Mouse (Mus musculus) spleen, postnatal 14 days (tissue): ENCODE data around the gene C530008M17Rik.

Experiments used
- DNase-seq, 2 experiments: peaks; one replicate each; pipeline ENCODE4 v3.0.0; 2021 to 2022; ENCODE audit warnings: low spot score in 2 of 2

Gene C530008M17Rik

GRCm38 (mm10) chr5:76656212-76656611 lies at the start of gene C530008M17Rik:
TSS of gene C530008M17Rik (plus strand) at chr5:76656512.
- DNase-seq: no peak

DNA sequence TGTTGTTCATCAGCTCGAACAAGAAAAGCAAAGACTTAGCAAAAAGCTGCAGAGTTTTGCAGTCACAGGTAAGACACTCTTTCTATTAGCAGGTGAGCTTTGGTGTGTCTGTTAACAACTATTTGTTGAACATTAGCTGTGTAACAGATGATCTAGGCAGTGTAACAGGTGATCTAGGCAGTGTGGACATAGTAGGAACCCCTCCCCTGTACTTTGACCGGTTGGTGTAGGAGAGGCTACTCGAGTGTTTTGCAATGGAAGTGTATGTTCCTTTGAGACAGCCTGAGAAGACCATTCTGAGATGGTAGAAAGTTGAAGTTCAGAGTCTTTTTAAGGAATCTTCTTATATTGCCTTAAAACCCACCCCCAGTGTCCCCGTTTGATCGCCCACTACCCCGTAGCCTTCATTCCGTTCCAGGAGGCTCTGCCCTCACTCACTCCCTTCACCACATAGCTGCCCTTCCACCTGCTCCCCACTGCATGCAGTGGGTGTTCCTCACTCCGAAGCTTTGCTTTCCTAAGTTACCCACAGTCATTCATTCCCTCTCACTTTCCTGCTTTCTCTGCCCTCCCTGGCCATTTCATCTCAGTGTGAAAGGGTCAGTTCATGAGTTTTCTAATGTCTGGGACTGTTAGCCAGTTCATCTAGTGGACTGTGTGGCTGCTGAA lies 46.5 kb upstream of the C530008M17Rik start:
- DNase-seq: no peak

- no peak for DNase-seq
Observed at GRCm38 (mm10) chr5:76612867-76613499, 43.3 kb upstream of the C530008M17Rik start.

GRCm38 (mm10) chr5:76615276-76615675 lies 41.0 kb upstream of the C530008M17Rik start:
- DNase-seq: no peak

DNA sequence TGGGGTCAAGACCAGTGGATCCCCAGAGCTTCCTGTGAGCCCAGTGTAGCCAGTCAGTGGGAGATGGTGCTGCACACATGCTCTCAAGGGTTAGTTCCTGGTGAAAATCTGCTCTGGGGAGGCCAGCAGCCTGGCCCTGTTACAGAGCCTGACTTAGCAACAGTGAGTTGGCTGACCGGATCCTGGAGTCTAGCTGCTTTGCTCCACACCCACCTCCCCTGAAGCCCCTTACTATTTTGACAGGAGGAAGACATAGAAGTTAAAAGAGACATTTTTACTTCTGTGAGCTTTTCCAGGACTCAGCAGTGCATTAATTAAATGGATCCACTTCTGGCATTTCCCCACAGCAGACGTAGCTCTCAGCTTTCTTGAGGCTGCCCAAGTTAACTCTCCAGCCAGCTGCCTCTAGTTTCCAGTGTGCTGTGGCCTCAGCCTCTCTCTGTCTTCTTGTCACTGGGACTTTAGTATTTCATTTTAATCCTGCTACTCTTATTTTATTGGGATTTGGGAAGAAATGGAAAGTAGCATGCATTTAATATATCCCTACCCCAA lies 40.0 kb upstream of the C530008M17Rik start:
- DNase-seq: no peak

- DNase-seq: no peak
Observed at GRCm38 (mm10) chr5:76618750-76619149, 37.6 kb upstream of the C530008M17Rik start.

- DNase-seq: no peak
Observed at GRCm38 (mm10) chr5:76623759-76624158, 32.6 kb upstream of the C530008M17Rik start.

GRCm38 (mm10) chr5:76627770-76628169 lies 28.5 kb upstream of the C530008M17Rik start:
- DNase-seq: no peak

- DNase-seq: no peak
Observed at GRCm38 (mm10) chr5:76634012-76634411, 22.3 kb upstream of the C530008M17Rik start.

DNA sequence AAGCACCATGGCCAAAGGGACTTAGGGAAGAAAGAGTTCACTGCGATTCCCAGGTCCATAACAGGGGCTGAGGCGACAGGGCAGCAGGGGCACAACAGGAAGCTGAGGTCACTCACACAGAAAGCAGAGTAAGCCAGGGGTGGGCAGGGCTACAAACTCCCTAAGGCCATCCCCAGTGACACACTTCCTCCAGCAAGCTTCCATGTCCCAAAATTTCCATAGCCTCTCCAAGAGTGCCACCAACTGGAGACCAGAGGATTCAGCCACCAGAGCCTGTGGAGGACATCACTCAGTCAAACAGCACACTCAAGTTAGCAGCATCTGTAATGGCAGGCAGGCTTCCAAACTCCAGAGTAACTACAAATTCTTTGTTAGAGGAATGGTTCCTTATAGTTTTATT lies 20.7 kb upstream of the C530008M17Rik start:
- no peak for DNase-seq

DNA sequence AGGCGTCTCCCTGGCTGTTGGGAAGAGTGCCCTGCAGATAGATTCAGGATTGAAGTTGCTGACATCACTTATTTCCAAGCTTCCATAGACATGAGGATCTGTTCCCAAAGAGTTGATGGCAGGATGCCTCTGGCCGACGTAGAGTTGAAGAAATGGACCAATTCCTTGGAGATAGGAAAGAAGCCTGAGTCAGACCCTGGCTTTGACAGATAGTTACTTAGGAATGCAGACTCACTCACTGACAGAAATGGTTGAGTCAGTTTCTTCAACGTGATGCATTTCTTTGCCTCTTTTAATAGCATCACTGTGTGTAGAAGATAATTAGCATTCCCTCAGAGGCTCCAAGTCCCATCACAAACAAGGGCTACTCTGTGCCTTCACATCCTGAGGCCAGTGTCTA lies 14.2 kb upstream of the C530008M17Rik start:
- DNase-seq: no peak

DNA sequence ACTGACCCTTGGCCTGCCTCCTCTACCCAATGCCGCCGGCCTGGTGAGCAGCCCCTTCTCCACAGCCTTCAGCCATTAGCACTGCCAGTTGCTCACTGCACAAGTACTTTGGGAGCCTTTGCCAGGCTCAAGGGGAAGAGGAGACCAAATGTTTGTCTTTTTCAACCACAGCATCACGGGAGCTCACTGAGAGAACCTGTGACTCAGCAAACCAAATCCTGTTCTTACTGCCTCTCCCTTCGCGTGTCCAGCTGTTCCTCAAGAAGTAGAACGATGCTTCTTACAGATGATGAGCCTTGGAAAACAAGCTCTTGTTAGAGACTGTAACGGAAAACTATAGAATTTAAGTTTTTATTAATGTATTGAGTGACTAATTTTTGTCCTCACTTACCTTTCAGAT lies 12.1 kb upstream of the C530008M17Rik start:
- DNase-seq: no peak

DNA sequence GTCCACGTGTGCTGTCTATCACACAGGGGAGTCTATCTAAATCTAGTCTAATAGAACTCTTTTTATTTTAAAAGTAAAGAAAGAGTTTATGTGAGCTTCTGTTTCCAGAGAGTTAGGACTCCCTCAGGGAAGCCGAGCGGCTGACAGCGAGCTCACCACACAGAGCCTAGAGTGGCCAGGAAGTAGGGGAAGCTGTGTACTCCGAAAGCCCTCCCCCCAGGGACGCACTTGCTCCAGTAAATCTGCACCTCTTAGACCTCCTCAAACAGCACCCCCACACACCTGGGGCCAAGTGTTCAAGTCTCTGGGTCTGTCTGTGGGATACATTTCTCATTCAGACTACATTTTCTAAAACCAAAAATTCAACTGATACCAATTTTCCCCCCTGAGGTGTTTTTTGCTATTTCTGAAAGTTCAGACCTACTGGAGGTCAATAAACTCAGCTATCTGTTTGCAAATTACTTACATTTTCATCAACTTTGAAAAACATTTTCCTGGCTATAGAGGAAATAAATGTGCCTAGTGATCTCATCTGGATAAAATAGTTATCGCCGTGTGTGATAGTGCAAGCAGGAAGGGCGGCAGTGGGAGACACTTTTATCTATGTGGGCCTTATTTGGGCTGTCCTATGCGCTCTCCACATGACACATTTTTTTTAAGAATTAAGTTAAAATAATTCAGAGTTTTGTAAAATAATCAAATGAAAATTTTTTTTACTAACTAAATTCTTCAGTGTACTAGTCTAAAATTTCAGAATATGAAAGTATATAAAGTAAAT lies 11.0 kb upstream of the C530008M17Rik start:
- DNase-seq: no peak

DNA sequence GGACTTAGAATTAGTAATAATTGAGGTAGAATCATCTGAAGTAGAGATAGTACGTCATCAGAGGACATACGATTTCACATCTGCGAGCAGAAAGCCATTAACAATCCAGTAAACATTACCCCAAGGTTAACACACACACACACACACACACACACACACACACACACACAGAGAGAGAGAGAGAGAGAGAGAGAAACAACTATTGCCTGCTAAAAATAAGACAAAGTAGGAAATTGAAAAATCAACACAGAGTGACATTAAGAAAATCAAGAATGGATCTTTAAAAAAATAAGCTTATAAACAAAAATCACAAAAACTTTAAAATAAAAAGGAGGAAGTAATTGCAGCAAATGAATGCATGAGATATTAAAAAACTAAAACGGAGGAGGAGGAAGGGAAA lies 6.4 kb upstream of the C530008M17Rik start:
- no peak for DNase-seq

GRCm38 (mm10) chr5:76651151-76651725 lies 5.1 kb upstream of the C530008M17Rik start:
- no peak for DNase-seq

DNA sequence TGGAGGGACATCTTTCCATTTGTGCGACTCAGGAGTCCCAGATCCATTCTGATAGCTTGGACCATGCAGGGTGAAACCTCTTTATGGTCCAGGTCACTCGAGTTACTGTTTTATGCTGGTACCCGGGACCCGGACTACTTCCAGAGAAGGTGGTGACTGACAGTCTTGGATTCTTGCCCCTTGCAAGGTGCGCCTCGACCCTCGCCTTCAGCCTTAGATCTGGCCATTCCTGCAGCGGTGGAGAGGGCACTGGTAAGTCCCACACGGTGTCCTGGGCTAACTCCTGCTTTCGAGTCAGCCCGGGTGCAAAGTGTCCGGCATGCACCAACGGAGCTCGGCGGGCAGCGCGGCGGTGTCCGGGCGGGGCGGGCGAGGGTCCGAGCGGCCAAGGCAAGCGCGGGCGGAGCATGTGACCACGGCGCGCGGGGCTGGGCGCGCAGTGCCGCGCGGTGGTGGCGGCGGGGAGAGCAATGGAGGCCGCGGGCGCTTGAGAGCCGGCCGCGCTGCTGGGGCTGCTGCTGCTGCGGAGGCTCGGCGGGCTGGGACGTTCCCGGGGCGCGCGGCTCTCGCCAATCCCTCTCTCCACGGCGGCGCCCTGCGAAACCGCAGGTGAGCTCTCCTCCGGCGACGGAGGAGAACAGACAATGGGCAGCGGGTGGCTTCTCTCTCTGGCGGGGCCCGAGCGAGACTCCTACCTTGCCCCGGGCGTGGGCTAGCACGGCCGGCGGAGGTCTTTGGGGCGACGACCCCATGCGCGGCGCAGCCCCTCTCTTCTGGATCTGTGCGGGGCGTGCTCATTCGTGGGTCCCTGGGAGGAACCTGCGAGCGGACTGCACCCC lies 1.2 kb downstream of the C530008M17Rik start:
- peak; percentile 38 to 54 for DNase-seq

GRCm38 (mm10) chr5:76658084-76658934 lies 2.0 kb downstream of the C530008M17Rik start:
- peak; percentile 58 to 61 for DNase-seq

DNA sequence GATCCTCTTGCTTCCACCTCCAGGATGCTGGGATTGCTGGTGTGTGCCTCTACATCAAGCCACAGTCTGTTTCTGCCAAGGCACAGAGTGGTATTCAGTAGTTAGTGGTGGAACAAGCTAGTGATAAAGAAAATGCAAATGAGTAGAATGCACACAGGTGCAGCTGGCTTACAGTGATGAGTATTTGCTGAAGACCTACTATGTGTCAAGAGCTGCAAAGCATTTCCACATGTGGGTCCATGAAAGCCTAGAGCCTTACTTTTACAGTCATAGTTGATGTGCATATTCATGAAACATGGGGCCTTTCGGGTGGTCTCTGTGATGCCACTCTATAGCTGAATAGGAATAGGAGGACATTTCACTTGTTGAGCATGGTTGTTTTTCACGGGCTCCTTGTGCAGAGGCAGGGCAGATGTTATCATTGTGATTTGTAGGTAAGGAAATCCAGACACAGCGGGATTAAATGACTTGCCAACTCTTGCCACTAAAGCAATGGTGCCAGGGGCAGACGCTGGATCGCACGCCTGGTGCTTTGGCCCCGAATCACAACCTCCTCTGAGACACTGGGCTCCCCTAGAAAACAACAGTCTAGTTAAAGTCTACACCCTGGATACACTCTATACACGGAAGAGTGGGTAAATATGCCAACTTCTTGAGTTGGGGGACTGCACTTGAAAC lies 3.8 kb downstream of the C530008M17Rik start:
- no peak for DNase-seq

GRCm38 (mm10) chr5:76661310-76661709 lies 5.0 kb downstream of the C530008M17Rik start:
- no peak for DNase-seq

DNA sequence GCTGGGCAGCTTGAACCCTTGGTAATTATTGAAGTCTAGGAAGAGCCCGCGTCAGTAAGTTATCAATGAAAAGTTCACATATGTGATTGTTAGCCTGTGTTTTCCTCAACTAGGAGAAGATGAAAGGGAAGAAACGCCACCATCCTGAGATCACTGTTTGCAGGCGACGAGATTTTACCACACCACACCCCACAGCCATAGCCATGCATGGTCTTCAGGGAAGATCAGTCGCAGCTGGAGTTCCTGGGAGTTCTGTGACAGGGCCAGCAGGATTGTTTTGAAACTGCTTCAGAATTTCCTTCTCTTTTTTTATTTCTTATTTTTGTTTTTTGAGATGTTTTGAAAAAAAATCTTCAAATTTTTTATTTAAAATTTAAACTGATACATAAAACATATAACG lies 8.6 kb downstream of the C530008M17Rik start:
- no peak for DNase-seq
